Mouse (Mus musculus) liver, embryonic 15.5 days (tissue): ENCODE results near the gene Rexo1. TPM values are rescaled to one million over a fixed set of nuclear protein-coding genes. Genes with fewer than 3 reads are reported as not detected.

Experiments used
- ATAC-seq: fragments of 200-750 bp; cut with Nextera tagmentation; 2 replicates; pipeline ENCODE4 v1.8.0; 2017; ENCODE audit warnings: moderate number of reproducible peaks, mild to moderate bottlenecking, moderate library complexity; ENCODE audit not compliant: insufficient read depth
- H3K27ac ChIP-seq: fragments of 300-500 bp; sonication (generic); replicated peaks from 2 replicates; pipeline ENCODE4 v1.5.1; 2015; ENCODE audit warnings: mild to moderate bottlenecking, inconsistent platforms
- H3K27me3 ChIP-seq: fragments of 300-500 bp; sonication (generic); 2 replicates; pipeline ENCODE4 v1.6.1; 2015; ENCODE audit warnings: mild to moderate bottlenecking, inconsistent platforms
- H3K36me3 ChIP-seq: fragments of 300-500 bp; sonication (generic); replicated peaks from 2 replicates; pipeline ENCODE4 v1.6.1; 2015; ENCODE audit warnings: moderate library complexity, mild to moderate bottlenecking, inconsistent platforms
- H3K4me1 ChIP-seq: fragments of 300-500 bp; sonication (generic); replicated peaks from 2 replicates; pipeline ENCODE4 v1.6.1; 2015; ENCODE audit warnings: inconsistent platforms
- H3K4me2 ChIP-seq: fragments of 300-500 bp; sonication (generic); 2 replicates; pipeline ENCODE4 v1.6.1; 2015; ENCODE audit warnings: moderate library complexity, mild to moderate bottlenecking, inconsistent platforms
- H3K4me3 ChIP-seq: fragments of 300-500 bp; sonication (generic); replicated peaks from 2 replicates; pipeline ENCODE4 v1.5.1; 2015; ENCODE audit warnings: mild to moderate bottlenecking, inconsistent platforms
- H3K9ac ChIP-seq: fragments of 300-500 bp; sonication (generic); 2 replicates; pipeline ENCODE4 v1.6.1; 2015; ENCODE audit warnings: moderate library complexity, mild to moderate bottlenecking, inconsistent platforms
- H3K9me3 ChIP-seq: fragments of 300-500 bp; sonication (generic); replicated peaks from 2 replicates; pipeline ENCODE4 v1.6.1; 2016; ENCODE audit warnings: inconsistent platforms
- WGBS: fragments of 180-500 bp; shearing (Covaris S2); methylation state at CpG from one replicate; pipeline ENCODE4 v1.1.7; 2015; ENCODE audit warnings: mixed read lengths; ENCODE audit not compliant: insufficient replicate concordance; 5-methylcytosine and 5-hydroxymethylcytosine counted together
- polyA plus RNA-seq: library from polyadenylated mRNA; unstranded; fragments of >200 nt; fragmentation: Nextera tagmentation; extraction: Ambion mirVana; gene quantifications from 2 replicates; pipeline ENCODE4 v1.2.1, GENCODE M21; 2015

Gene Rexo1
- polyA plus RNA-seq, 1 experiment from 2014 or later: 12.8 TPM

DNA sequence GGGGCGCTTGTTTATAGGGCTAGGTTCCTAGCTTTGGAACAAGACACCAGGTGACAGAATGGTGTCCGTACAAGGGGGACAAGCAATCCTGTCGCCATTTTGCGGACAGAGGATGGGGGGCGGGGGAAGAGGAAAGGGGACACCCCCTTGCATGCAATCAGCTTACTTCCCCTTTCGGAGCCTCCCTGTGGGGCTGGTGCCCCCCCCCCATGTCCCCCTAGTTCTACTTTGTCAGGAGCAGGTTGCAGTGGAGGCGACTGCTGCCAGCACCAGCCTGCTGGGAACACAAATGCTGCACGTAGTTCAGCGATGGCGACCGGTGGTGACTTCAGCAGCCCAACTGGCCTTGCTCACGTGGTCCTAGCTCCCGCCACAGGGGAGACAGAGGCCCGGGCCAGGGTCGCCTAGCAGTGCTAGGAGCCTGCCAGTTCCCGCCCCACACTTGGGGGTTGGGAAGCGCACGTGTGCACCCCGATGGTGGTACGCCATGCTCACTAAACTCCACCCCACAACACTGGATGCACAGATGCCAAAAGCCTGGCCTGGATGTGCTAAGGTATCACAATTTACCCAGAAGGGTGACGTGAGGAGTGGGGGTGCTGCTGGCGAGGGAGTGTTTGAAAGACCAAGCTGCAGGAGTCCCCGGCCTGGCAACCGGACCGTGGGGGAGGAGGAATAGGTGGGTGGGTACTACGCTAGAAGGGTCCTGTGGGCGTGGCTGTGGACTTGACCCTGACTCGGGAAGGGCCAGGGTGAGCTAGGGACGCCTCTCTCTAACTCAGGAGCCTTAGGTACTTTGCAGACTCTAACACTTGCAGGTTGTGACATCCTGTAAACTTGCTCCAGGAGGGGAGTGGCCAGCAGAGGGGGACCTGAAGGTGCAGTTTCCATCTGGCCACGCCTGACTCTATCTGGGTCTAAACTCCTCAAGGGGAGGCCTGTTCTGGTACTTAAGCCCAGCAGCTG lies 9.8 kb upstream of the Rexo1 start:
- H3K4me3 ChIP-seq: peak overlapping the region; percentile 93
- peaks cover 99% of the 10 kb centered on the region for H3K4me1 ChIP-seq
- no peaks in the 10 kb centered on the region for H3K9me3 ChIP-seq
- WGBS: 10% methylated on average over 30 of the region's 30 CpGs
- peak overlapping the region; percentile 94 for H3K9ac ChIP-seq
- peaks cover 40% of the 10 kb centered on the region for H3K36me3 ChIP-seq
- peak; percentile 47 for ATAC-seq
- H3K27me3 ChIP-seq: no peaks in the 10 kb centered on the region
- peak overlapping the region; percentile 97 for H3K27ac ChIP-seq
- H3K4me2 ChIP-seq: peak overlapping the region; percentile 99

DNA sequence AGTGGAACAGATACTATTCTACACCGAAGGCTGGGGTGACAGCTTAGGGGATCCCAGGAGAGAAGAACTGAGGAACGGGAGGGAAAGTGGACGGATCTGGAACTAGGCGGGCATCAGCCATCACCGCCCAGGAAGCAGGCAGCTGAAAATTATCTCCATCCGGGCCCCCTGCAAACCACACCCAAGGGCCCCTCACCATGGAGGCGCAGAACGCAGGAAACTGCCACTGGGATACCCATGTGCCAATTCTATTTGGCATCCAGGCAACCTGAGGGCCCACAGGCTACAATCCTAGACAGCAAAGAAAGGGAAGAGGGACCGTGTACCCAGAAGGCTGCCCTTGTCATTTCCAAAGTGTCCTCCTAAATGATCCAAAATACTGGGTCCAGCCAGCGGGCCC lies 9.1 kb upstream of the Rexo1 start:
- Histone ChIP-seq H3K4me1 (peaks cover 96% of the 10 kb centered on the region), H3K27ac (peak overlapping the region; percentile 97), H3K4me3 (peak overlapping the region; percentile 93), H3K36me3 (peaks cover 47% of the 10 kb centered on the region), H3K4me2 (peak overlapping the region; percentile 99), H3K9ac (peak overlapping the region; percentile 94), H3K9me3 (no peaks in the 10 kb centered on the region), H3K27me3 (no peaks in the 10 kb centered on the region)
- ATAC-seq: 0 out of 2 replicates have a peak, but pooled peaks have one; percentile 9
- 19% methylated on average over 10 of the region's 10 CpGs for WGBS

DNA sequence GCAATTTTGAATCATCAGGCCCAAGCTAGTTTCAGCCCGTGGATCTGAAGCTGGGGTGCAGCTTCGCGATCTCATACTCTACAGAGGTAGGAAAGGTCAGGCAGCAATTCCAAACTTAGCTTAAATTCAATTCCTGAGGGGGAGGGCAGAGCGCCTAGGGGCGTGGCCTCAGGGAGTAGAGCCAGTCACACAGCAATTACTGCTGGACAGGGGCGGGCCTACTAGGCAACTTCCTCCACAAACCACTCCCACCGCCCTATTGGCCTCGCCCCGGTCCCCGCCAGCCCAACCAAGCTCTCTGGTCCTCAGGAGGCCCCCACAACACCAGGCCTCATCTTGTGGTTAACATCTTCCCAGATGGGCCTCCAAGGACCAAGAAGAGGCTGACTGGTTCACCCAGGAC lies 8.3 kb upstream of the Rexo1 start:
- peaks cover 44% of the 10 kb centered on the region for H3K36me3 ChIP-seq
- WGBS: 5% methylated on average over 10 of the region's 10 CpGs
- no peaks in the 10 kb centered on the region for H3K9me3 ChIP-seq
- H3K4me3 ChIP-seq: peak overlapping the region; percentile 93
- peak overlapping the region; percentile 94 for H3K9ac ChIP-seq
- ATAC-seq: peak; percentile 70
- peak overlapping the region; percentile 97 for H3K27ac ChIP-seq
- peak overlapping the region; percentile 99 for H3K4me2 ChIP-seq
- H3K4me1 ChIP-seq: peaks cover 89% of the 10 kb centered on the region
- H3K27me3 ChIP-seq: no peaks in the 10 kb centered on the region

DNA sequence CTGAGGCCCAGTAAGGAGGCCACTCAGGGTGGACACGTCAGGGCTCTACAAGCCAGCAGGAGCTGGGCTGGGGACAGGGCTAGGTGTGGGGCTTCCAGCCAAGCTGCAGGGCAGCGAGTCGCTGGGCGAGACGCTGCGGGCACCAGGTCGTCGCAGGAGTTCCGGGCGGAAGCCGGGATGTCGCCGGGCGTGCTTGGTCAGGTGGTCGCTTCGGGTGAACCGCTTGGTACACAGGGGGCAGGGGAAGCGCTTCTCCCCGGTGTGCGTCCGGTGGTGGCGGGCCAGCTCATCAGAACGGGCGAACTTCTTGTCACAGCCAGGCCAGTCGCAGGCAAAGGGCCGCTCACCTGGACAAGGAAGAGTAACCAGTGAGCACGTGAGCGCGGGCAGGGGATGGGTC lies 7.5 kb upstream of the Rexo1 start:
- peak overlapping the region; percentile 93; the same call in 1 of the 2 replicates for H3K4me3 ChIP-seq
- no peaks in the 10 kb centered on the region for H3K9me3 ChIP-seq
- H3K27me3 ChIP-seq: no peaks in the 10 kb centered on the region
- no peak for ATAC-seq
- 91% methylated on average over 29 of the region's 29 CpGs for WGBS
- H3K9ac ChIP-seq: peak overlapping the region; percentile 44; the same call in 1 of the 2 replicates
- peak overlapping the region; percentile 99 for H3K4me2 ChIP-seq
- peaks cover 40% of the 10 kb centered on the region for H3K36me3 ChIP-seq
- H3K4me1 ChIP-seq: peaks cover 81% of the 10 kb centered on the region
- H3K27ac ChIP-seq: peak overlapping the region; percentile 97

DNA sequence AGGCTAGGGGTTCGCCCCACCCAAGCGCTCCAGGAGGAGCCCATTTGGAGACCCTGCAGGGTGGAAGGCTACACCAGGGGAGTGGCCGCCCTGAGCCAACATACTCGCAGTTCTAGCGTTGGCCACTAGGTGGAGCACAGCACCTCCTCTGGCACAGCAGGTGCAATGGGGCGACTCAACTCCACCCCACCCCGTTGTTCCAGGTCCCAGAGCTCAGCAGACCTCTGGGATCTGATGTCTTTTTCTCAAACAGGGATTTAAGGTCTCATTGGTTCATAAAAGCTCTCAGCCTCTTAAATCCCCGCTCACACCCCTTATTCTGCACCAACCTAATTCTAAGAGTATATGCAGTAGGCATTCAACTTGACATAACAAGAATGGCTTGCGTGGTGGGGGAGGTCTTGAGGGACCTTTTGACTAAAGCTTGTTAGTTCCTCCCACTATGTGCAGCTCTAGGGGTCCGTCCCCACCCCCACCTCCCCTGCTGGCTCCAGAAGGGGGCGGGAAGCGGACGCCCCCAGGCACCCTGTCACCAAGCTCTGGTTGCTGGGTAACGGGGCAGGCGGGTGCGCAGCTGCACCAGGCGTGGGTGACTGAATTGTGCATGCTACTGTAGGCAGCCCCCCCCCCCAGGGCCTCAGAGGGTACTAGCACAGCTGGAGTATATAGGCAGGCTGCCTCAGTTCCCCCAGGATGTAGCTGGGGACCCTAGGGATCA lies 5.2 kb upstream of the Rexo1 start:
- WGBS: 34% methylated on average over 17 of the region's 17 CpGs
- H3K36me3 ChIP-seq: peaks cover 40% of the 10 kb centered on the region
- ATAC-seq: no peak
- H3K4me1 ChIP-seq: peaks cover 67% of the 10 kb centered on the region
- no peaks in the 10 kb centered on the region for H3K9me3 ChIP-seq
- no peaks in the 10 kb centered on the region for H3K27me3 ChIP-seq
- no peak overlapping the region for H3K9ac ChIP-seq
- no peak overlapping the region for H3K4me3 ChIP-seq
- H3K4me2 ChIP-seq: no peak overlapping the region
- H3K27ac ChIP-seq: peak overlapping the region; percentile 56

DNA sequence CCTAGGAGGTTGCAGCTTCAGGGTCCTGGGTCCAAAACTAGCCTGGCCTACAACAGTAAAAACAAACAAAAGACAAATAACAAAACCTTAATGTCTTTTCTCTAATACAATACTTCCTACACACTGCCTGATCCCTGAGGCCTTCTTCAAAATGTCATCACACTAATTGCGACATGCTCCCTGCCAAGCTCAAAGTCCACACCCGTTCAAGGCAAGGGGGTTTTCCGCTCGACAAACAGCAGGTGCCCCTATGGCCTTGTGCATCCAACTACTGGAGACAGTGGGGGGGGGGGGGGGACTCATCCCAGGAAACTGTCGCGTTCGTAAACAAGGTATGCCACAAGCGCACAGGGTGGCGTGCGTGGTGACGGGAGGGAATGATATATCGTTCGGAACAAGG lies 739 bp downstream of the Rexo1 start:
- peak overlapping the region; percentile 93 for H3K9ac ChIP-seq
- H3K9me3 ChIP-seq: no peaks in the 10 kb centered on the region
- H3K4me2 ChIP-seq: peak overlapping the region; percentile 86
- peak overlapping the region; percentile 99 for H3K4me3 ChIP-seq
- under 1% methylated on average over 13 of the region's 13 CpGs for WGBS
- peak; percentile 10; the same call in 1 of the 2 replicates for ATAC-seq
- H3K27ac ChIP-seq: peak overlapping the region; percentile 90
- peaks cover 7% of the 10 kb centered on the region for H3K36me3 ChIP-seq
- no peaks in the 10 kb centered on the region for H3K27me3 ChIP-seq
- peaks cover 53% of the 10 kb centered on the region for H3K4me1 ChIP-seq

DNA sequence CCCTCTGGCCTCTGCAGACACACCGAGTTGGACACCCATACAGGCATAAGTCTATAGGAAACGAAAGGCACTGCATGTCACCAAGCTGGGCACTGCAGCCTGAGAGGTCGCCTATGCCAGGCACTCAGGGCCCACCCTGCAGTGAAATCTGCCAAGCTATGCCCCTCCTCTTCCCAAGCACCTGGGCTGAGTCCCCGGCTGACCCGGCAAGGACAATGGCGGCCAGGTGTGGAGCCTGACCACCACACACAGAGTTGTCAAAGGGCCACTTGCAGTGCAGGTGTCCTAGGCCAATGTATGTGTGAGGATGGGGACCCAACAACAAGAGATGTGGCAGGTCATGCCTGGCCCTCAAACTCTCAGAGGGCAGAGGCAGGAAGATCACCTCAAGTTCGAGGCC lies 1.9 kb downstream of the Rexo1 start:
- Histone ChIP-seq H3K27ac (no peak overlapping the region), H3K9ac (peak overlapping the region; percentile 39; the same call in 1 of the 2 replicates), H3K4me3 (peak overlapping the region; percentile 99), H3K4me1 (peaks cover 62% of the 10 kb centered on the region), H3K36me3 (no peaks in the 10 kb centered on the region), H3K27me3 (no peaks in the 10 kb centered on the region), H3K9me3 (no peaks in the 10 kb centered on the region), H3K4me2 (peak overlapping the region; percentile 86)
- 82% methylated on average over 7 of the region's 7 CpGs for WGBS
- ATAC-seq: no peak

DNA sequence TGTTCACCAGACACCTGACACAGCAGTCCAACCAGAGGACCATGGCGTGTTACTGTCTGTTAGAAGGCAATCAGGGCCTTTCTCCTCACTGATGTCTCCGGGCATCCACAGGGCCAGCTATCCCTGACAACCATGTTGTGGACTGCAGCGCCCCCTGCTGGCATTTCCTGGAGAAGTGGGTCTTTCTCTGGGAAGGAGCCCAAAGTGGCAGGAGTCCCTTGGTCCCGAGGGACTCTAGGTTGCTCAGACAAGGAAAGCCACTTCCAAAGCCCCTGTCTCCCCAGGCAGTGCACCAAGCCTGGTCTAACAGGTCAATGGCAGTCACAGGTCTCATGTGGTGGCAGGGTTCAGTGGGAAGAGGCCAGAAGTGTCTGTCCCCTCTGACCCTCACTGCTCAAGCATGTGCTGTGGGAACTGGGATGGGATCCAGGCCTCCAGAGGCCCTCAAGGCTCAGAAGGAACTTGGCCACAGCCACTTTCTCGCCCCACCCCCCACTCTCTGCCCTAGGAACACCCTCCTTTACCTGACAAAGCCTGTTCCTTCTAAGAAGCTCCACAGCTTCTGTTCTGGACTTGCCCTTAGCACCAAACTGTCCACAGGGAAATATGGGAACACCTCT lies 3.9 kb downstream of the Rexo1 start:
- Histone ChIP-seq H3K27ac (peak overlapping the region; percentile 33; the same call in 1 of the 2 replicates), H3K4me2 (peak overlapping the region; percentile 10; the same call in 1 of the 2 replicates), H3K4me3 (no peak overlapping the region), H3K4me1 (peaks cover 80% of the 10 kb centered on the region), H3K9ac (peak overlapping the region; percentile 15; the same call in 1 of the 2 replicates), H3K9me3 (no peaks in the 10 kb centered on the region), H3K36me3 (no peaks in the 10 kb centered on the region), H3K27me3 (no peaks in the 10 kb centered on the region)
- ATAC-seq: no peak
- 28% methylated on average over 5 of the region's 5 CpGs for WGBS

DNA sequence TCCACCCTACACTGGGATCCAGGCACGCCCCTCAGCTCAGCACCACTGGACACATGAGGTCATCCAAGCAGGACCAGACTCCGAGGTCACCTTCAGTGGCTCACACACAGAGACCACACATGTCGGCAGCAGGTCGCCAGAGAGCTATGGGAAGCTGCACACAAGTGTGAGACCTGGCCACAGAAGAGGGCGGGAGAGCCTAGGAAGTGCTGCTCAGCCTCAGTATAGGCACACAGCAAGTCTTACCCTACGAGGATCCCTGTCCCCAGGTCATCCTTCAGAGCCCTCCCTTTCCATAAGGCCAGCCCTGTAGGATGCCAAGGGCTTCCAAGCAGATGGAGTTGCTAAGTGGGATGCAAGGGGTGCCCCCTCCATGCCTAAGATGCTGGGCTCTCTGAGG lies 7.4 kb downstream of the Rexo1 start:
- peaks cover 71% of the 10 kb centered on the region for H3K4me1 ChIP-seq
- peaks cover 20% of the 10 kb centered on the region for H3K36me3 ChIP-seq
- no peaks in the 10 kb centered on the region for H3K27me3 ChIP-seq
- H3K9me3 ChIP-seq: no peaks in the 10 kb centered on the region
- H3K4me2 ChIP-seq: peak overlapping the region; percentile 85
- peak overlapping the region; percentile 96 for H3K27ac ChIP-seq
- 43% methylated on average over 6 of the region's 6 CpGs for WGBS
- peak; percentile 51 for ATAC-seq
- H3K4me3 ChIP-seq: peak overlapping the region; percentile 41
- H3K9ac ChIP-seq: peak overlapping the region; percentile 61

DNA sequence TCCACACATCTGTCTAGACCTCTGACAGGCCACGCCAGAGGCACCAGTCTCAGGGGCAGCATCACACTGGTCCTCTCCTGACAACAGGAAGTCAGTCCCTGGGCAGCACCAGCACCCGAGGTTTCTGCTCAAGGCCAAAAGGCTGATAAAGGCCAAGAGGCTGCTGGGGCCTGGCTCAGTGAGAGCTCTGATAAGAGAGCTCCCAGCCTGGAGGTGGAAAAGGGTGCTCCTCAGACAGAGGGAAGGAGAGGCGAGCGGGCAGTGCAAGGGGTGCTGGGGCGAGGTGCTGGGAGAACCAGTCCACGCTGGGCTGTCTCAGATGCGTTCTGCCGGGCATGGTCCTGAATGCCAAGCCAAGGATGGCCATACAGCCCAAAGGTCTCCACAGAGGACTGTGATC lies 7.8 kb downstream of the Rexo1 start:
- Histone ChIP-seq H3K27ac (peak overlapping the region; percentile 96), H3K4me3 (peak overlapping the region; percentile 41), H3K4me1 (peaks cover 71% of the 10 kb centered on the region), H3K9me3 (no peaks in the 10 kb centered on the region), H3K9ac (peak overlapping the region; percentile 61), H3K4me2 (peak overlapping the region; percentile 85), H3K36me3 (peaks cover 24% of the 10 kb centered on the region), H3K27me3 (no peaks in the 10 kb centered on the region)
- ATAC-seq: peak; percentile 93
- 27% methylated on average over 8 of the region's 8 CpGs for WGBS
